Mouse (Mus musculus) ES-E14 (cell line): ENCODE measurements around the gene Zbtb7b.

Experiments used
- CHD2 ChIP-seq: IDR thresholded peaks from 2 replicates; pipeline ENCODE4 v1.6.1; 2014; ENCODE audit warnings: mild to moderate bottlenecking, low read depth, low read length, inconsistent platforms
- HCFC1 ChIP-seq: IDR thresholded peaks from 2 replicates; pipeline ENCODE4 v1.6.1; 2012; ENCODE audit warnings: low read length, inconsistent platforms, borderline replicate concordance; ENCODE audit not compliant: insufficient read depth
- MAFK ChIP-seq: IDR thresholded peaks from 2 replicates; pipeline ENCODE4 v1.6.1; 2014; ENCODE audit warnings: mild to moderate bottlenecking, low read depth, low read length, inconsistent platforms; ENCODE audit not compliant: insufficient read depth
- ZC3H11A ChIP-seq: IDR thresholded peaks from 2 replicates; pipeline ENCODE4 v1.6.1; 2012; ENCODE audit warnings: low read depth, mild to moderate bottlenecking, inconsistent platforms, low read length, borderline replicate concordance
- ZNF384 ChIP-seq: IDR thresholded peaks from 2 replicates; pipeline ENCODE4 v1.6.1; 2012; ENCODE audit warnings: low read depth, low read length, inconsistent platforms

- TF ChIP-seq ZC3H11A: no peak
- no peak for TF ChIP-seq ZNF384
- TF ChIP-seq MAFK: no peak
- TF ChIP-seq HCFC1: no peak
- TF ChIP-seq CHD2: no peak
Measured at GRCm38 (mm10) chr3:89390699-89391662, 3.6 kb downstream of the Zbtb7b start.
